ENCODE assay signal across 13 mouse cellular contexts in the genomic region with DNA sequence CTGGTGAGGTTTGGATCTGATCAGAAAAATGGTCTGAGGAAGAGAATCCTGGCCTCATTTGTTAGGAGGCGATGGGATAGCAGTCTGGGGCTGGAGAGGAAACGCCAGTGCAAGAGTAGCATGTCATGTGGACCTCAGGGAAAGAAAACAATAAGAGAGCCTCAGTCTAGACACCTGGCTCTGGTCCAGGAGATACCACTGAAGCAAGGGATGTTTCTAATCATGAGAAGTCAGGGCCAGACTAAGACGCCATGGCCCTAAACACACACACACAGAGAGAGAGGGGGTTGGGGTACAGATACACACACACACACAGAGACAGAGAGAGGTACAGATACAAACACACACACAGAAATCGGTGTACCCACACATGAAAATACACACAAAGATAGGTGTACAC.
A peak's percentile ranks its signal among the peaks of the same experiment; 100 is the strongest.
DNase-seq lines count a peak whose midpoint lies in the region; ATAC-seq and TF ChIP-seq lines count a peak whose summit lies in the region.
"Had no signal": no experiment of that assay in that cellular context is flagged by ENCODE, and none has a peak within 500 bp of the region (broad histone marks: within the 10 kb centered on the region; RNA-seq: fewer than 3 reads in every experiment).

No protein-coding gene starts in this region.

- 0 out of 2 replicates have a peak overlapping the region, but pooled peaks have one; percentile 3 for H3K27ac ChIP-seq in forebrain, embryonic 12.5 days
- H3K27ac ChIP-seq in forebrain, postnatal 0 days (ENCODE audit: low read depth, low read length): no peak overlapping the region
- peak overlapping the region; percentile 40; the same call in 1 of the 2 replicates for H3K27ac ChIP-seq in intestine, embryonic 14.5 days (ENCODE audit: low read depth)
- H3K27ac ChIP-seq in intestine, postnatal 0 days (ENCODE audit: low read depth, low read length): no peak overlapping the region
- H3K27ac ChIP-seq in lung, postnatal 0 days (ENCODE audit: low read length): no peak overlapping the region
- H3K27ac ChIP-seq: left cerebral cortex, adult 2 months; liver, embryonic 13.5 days; neural tube, embryonic 15.5 days had no signal

- ATAC-seq in forebrain, embryonic 12.5 days (ENCODE audit: low FRiP score): no peak
- ATAC-seq in forebrain, postnatal 0 days: no peak
- peak; percentile 36; the same call in 1 of the 2 replicates for ATAC-seq in intestine, embryonic 14.5 days (replicated peaks; ENCODE audit: low FRiP score, low TSS enrichment, low read depth)
- ATAC-seq in intestine, postnatal 0 days: no peak
- ATAC-seq in lung, postnatal 0 days: no peak

- H3K27me3 ChIP-seq in forebrain, embryonic 12.5 days: no peaks in the 10 kb centered on the region
- H3K27me3 ChIP-seq in forebrain, postnatal 0 days (ENCODE audit: insufficient read depth, low read length): no peaks in the 10 kb centered on the region
- no peaks in the 10 kb centered on the region for H3K27me3 ChIP-seq in intestine, embryonic 14.5 days (replicated peaks; ENCODE audit: control insufficient read depth, insufficient read depth, low read length)
- H3K27me3 ChIP-seq in intestine, postnatal 0 days (replicated peaks; ENCODE audit: control insufficient read depth, insufficient read depth, low read length): no peaks in the 10 kb centered on the region
- H3K27me3 ChIP-seq in lung, postnatal 0 days (replicated peaks; ENCODE audit: insufficient read depth, low read length): no peaks in the 10 kb centered on the region
- H3K27me3 ChIP-seq: liver, embryonic 13.5 days; neural tube, embryonic 15.5 days had no signal

- H3K4me2 ChIP-seq in forebrain, embryonic 12.5 days: no peak overlapping the region
- no peak overlapping the region for H3K4me2 ChIP-seq in forebrain, postnatal 0 days (ENCODE audit: low read depth)
- no peak overlapping the region for H3K4me2 ChIP-seq in intestine, embryonic 14.5 days (ENCODE audit: low read length)
- H3K4me2 ChIP-seq in intestine, postnatal 0 days (replicated peaks; ENCODE audit: low read depth): no peak overlapping the region
- no peak overlapping the region for H3K4me2 ChIP-seq in lung, postnatal 0 days (replicated peaks; ENCODE audit: low read depth, low read length)
- H3K4me2 ChIP-seq: liver, embryonic 13.5 days; neural tube, embryonic 15.5 days had no signal

- H3K36me3 ChIP-seq in forebrain, embryonic 12.5 days (replicated peaks): peaks cover 5% of the 10 kb centered on the region; the same call in 1 of the 2 replicates
- no peaks in the 10 kb centered on the region for H3K36me3 ChIP-seq in forebrain, postnatal 0 days (ENCODE audit: insufficient read depth)
- 0 out of 2 replicates have a peak, but pooled peaks cover 4% of the 10 kb centered on the region for H3K36me3 ChIP-seq in intestine, embryonic 14.5 days (ENCODE audit: control insufficient read depth, insufficient read depth, low read length)
- no peaks in the 10 kb centered on the region for H3K36me3 ChIP-seq in intestine, postnatal 0 days (ENCODE audit: control insufficient read depth, insufficient read depth)
- no peaks in the 10 kb centered on the region for H3K36me3 ChIP-seq in lung, postnatal 0 days (ENCODE audit: insufficient read depth, low read length)
- H3K36me3 ChIP-seq: G1E; liver, embryonic 13.5 days; neural tube, embryonic 15.5 days had no signal

- H3K9me3 ChIP-seq in forebrain, embryonic 12.5 days: no peaks in the 10 kb centered on the region
- H3K9me3 ChIP-seq in forebrain, postnatal 0 days (ENCODE audit: low read length): no peaks in the 10 kb centered on the region
- no peaks in the 10 kb centered on the region for H3K9me3 ChIP-seq in intestine, embryonic 14.5 days (ENCODE audit: control insufficient read depth, low read length)
- no peaks in the 10 kb centered on the region for H3K9me3 ChIP-seq in intestine, postnatal 0 days (ENCODE audit: control insufficient read depth)
- H3K9me3 ChIP-seq in lung, postnatal 0 days (ENCODE audit: low read length): no peaks in the 10 kb centered on the region
- H3K9me3 ChIP-seq: G1E; liver, embryonic 13.5 days; neural tube, embryonic 15.5 days had no signal

- no peak for TF ChIP-seq CTCF in forebrain, postnatal 0 days (IDR thresholded peaks at IDR 0.05; ENCODE audit: low read depth)
- no peak for TF ChIP-seq CTCF in intestine, postnatal 0 days (IDR thresholded peaks at IDR 0.05; ENCODE audit: low read depth)
- no peak for TF ChIP-seq CTCF in lung, postnatal 0 days (IDR thresholded peaks at IDR 0.05)
- no peak for TF ChIP-seq CTCF in lung, adult 2 months (IDR thresholded peaks at IDR 0.05; ENCODE audit: insufficient read depth, low read length)

- no peak for TF ChIP-seq EP300 in lung, postnatal 0 days (IDR thresholded peaks at IDR 0.05)

- no peak overlapping the region for H3K9ac ChIP-seq in forebrain, embryonic 12.5 days
- no peak overlapping the region for H3K9ac ChIP-seq in forebrain, postnatal 0 days
- no peak overlapping the region for H3K9ac ChIP-seq in intestine, embryonic 14.5 days (ENCODE audit: low read length)
- no peak overlapping the region for H3K9ac ChIP-seq in intestine, postnatal 0 days (ENCODE audit: low read depth, low read length)
- H3K9ac ChIP-seq in lung, postnatal 0 days (replicated peaks; ENCODE audit: low read depth): no peak overlapping the region
- H3K9ac ChIP-seq: liver, embryonic 13.5 days; neural tube, embryonic 15.5 days had no signal

- DNase-seq in forebrain, postnatal 0 days: no peak
- no peak for DNase-seq in intestine, embryonic 14.5 days (ENCODE audit: low spot score)
- peak; percentile 46 for DNase-seq in lung, postnatal 0 days (ENCODE audit: low spot score)
- no peak for DNase-seq in lung, adult 2 months
- peak; percentile 54 for DNase-seq in heart, postnatal 4 days
- DNase-seq in cerebellum, adult 8-10 months: no peak
- DNase-seq: liver, embryonic 13.5 days; midbrain, embryonic 14.5 days had no signal

- peaks cover 18% of the 10 kb centered on the region for H3K4me1 ChIP-seq in forebrain, embryonic 12.5 days
- H3K4me1 ChIP-seq in forebrain, postnatal 0 days (ENCODE audit: insufficient read depth): peaks cover 9% of the 10 kb centered on the region
- peaks cover 10% of the 10 kb centered on the region for H3K4me1 ChIP-seq in intestine, embryonic 14.5 days (replicated peaks; ENCODE audit: control insufficient read depth, insufficient read depth, low read length)
- no peaks in the 10 kb centered on the region for H3K4me1 ChIP-seq in intestine, postnatal 0 days (replicated peaks; ENCODE audit: control insufficient read depth, insufficient read depth, low read length)
- H3K4me1 ChIP-seq in lung, postnatal 0 days (ENCODE audit: insufficient read depth, low read depth, low read length): no peaks in the 10 kb centered on the region; the same call in 1 of the 2 replicates
- H3K4me1 ChIP-seq in lung, adult 2 months (ENCODE audit: control insufficient read depth, insufficient read depth, low read length): peaks cover 3% of the 10 kb centered on the region; the same call in 1 of the 2 replicates
- H3K4me1 ChIP-seq: liver, embryonic 13.5 days had no signal

- H3K4me3 ChIP-seq in forebrain, embryonic 12.5 days (replicated peaks): no peak overlapping the region
- H3K4me3 ChIP-seq in forebrain, postnatal 0 days (ENCODE audit: low read depth, low read length): no peak overlapping the region
- no peak overlapping the region for H3K4me3 ChIP-seq in intestine, embryonic 14.5 days (ENCODE audit: low read depth, low read length)
- H3K4me3 ChIP-seq in intestine, postnatal 0 days (ENCODE audit: low read depth, low read length): no peak overlapping the region
- H3K4me3 ChIP-seq in lung, postnatal 0 days (ENCODE audit: low read depth, low read length): no peak overlapping the region
- no peak overlapping the region for H3K4me3 ChIP-seq in lung, adult 2 months (replicated peaks; ENCODE audit: extremely low read depth, low read depth, low read length)
- H3K4me3 ChIP-seq: left cerebral cortex, adult 2 months; liver, embryonic 13.5 days; neural tube, embryonic 15.5 days had no signal

- 81% methylated on average over 4 of the region's 4 CpGs for WGBS in forebrain, embryonic 12.5 days
- 65% methylated on average over 4 of the region's 4 CpGs for WGBS in forebrain, postnatal 0 days
- 29% methylated on average over 4 of the region's 4 CpGs for WGBS in intestine, embryonic 14.5 days
- 58% methylated on average over 4 of the region's 4 CpGs for WGBS in intestine, postnatal 0 days
- 37% methylated on average over 4 of the region's 4 CpGs for WGBS in lung, postnatal 0 days
- WGBS in lung, adult 2 months: 47% methylated on average over 4 of the region's 4 CpGs

- no peak for TF ChIP-seq POLR2A in lung, adult 2 months (IDR thresholded peaks at IDR 0.05; ENCODE audit: borderline replicate concordance, extremely low read depth, low read depth, low read length)

Comparison
In these comparisons a context has a peak if more than half of its experiments do, and no peak if none do; other contexts are left out.
1. H3K27ac ChIP-seq: peak in forebrain, embryonic 12.5 days (single experiment) and intestine, embryonic 14.5 days (single experiment); none in forebrain, postnatal 0 days (single experiment), intestine, postnatal 0 days (single experiment) and lung, postnatal 0 days (single experiment).
2. DNase-seq: peak in lung, postnatal 0 days (single experiment) and heart, postnatal 4 days (single experiment); none in forebrain, postnatal 0 days (single experiment), intestine, embryonic 14.5 days (single experiment), lung, adult 2 months (single experiment) and cerebellum, adult 8-10 months (single experiment).